Mouse (Mus musculus) bone marrow macrophage, adult 2 months (primary cell): Measurements from ENCODE around the gene Zc3h12c. TPM values are rescaled to one million over a fixed set of nuclear protein-coding genes. Genes with fewer than 3 reads are reported as not detected.

ENCODE experiments used
- H3K27ac ChIP-seq: 2 replicates; pipeline ENCODE4 v1.5.1; 2012; ENCODE audit warnings: low read depth, low read length; ENCODE audit not compliant: insufficient read depth
- H3K4me1 ChIP-seq: 2 replicates; pipeline ENCODE4 v1.6.1; 2012; ENCODE audit warnings: low read length; ENCODE audit not compliant: control insufficient read depth, insufficient read depth
- H3K4me3 ChIP-seq: 2 replicates; pipeline ENCODE4 v1.5.1; 2012; ENCODE audit warnings: mild to moderate bottlenecking, low read length, moderate library complexity; ENCODE audit not compliant: insufficient read depth
- CTCF ChIP-seq: IDR thresholded peaks from 2 replicates; pipeline ENCODE4 v1.5.1; 2012; ENCODE audit warnings: low read depth, mild to moderate bottlenecking, low read length, moderate library complexity
- POLR2A ChIP-seq: IDR thresholded peaks from 2 replicates; pipeline ENCODE4 v1.6.1; 2012; ENCODE audit warnings: mild to moderate bottlenecking, low read depth, low read length, borderline replicate concordance
- polyA plus RNA-seq: library from polyadenylated mRNA; stranded (reverse); fragments of >200 nt; gene quantifications from 2 replicates; pipeline ENCODE4 v1.2.4, GENCODE M21; 2012; ENCODE audit not compliant: missing spikeins, insufficient read depth, insufficient read length

Zc3h12c gene
- polyA plus RNA-seq, 1 experiment, result 10.8 TPM

- Histone ChIP-seq H3K4me3 (no peak overlapping the region), H3K27ac (no peak overlapping the region), H3K4me1 (peaks cover 10% of the 10 kb centered on the region)
- TF ChIP-seq CTCF, result no peak
- no peak for TF ChIP-seq POLR2A
These were observed 62.9 kb downstream of the Zc3h12c start for GRCm38 (mm10) chr9:52105423-52105822.

- TF ChIP-seq POLR2A (no peak), CTCF (no peak)
- no peak overlapping the region for H3K27ac ChIP-seq
- H3K4me3 ChIP-seq, result no peak overlapping the region
- H3K4me1 ChIP-seq, result peaks cover 10% of the 10 kb centered on the region
These were observed 64.2 kb downstream of the Zc3h12c start for GRCm38 (mm10) chr9:52104225-52104615.

GRCm38 (mm10) chr9:52103448-52104224 lies 64.7 kb downstream of the Zc3h12c start:
- Histone ChIP-seq H3K27ac (no peak overlapping the region), H3K4me3 (no peak overlapping the region), H3K4me1 (peaks cover 8% of the 10 kb centered on the region)
- TF ChIP-seq CTCF, result no peak
- no peak for TF ChIP-seq POLR2A

GRCm38 (mm10) chr9:52102060-52102844 lies 66.1 kb downstream of the Zc3h12c start:
- TF ChIP-seq POLR2A, result no peak
- no peak for TF ChIP-seq CTCF
- Histone ChIP-seq H3K4me3 (no peak overlapping the region), H3K4me1 (peaks cover 10% of the 10 kb centered on the region), H3K27ac (no peak overlapping the region)

- no peak overlapping the region for H3K4me3 ChIP-seq
- H3K4me1 ChIP-seq, result peaks cover 19% of the 10 kb centered on the region
- no peak overlapping the region for H3K27ac ChIP-seq
- no peak for TF ChIP-seq CTCF
These were observed 67.9 kb downstream of the Zc3h12c start for GRCm38 (mm10) chr9:52100426-52100825.

GRCm38 (mm10) chr9:52098600-52098999 lies 69.8 kb downstream of the Zc3h12c start:
- no peak overlapping the region for H3K4me3 ChIP-seq

GRCm38 (mm10) chr9:52097386-52097785 lies 71.0 kb downstream of the Zc3h12c start:
- Histone ChIP-seq H3K4me3 (no peak overlapping the region), H3K4me1 (peaks cover 30% of the 10 kb centered on the region), H3K27ac (no peak overlapping the region)
- no peak for TF ChIP-seq POLR2A
- no peak for TF ChIP-seq CTCF

More at GRCm38 (mm10) chr9:52098600-52098999, 69.8 kb downstream of the Zc3h12c start:
- H3K27ac ChIP-seq, result no peak overlapping the region
- H3K4me1 ChIP-seq, result peaks cover 33% of the 10 kb centered on the region
- no peak for TF ChIP-seq POLR2A
- peak; percentile 98 for TF ChIP-seq CTCF

- Histone ChIP-seq H3K27ac (no peak overlapping the region; the same call in 1 of the 2 replicates), H3K4me3 (no peak overlapping the region), H3K4me1 (peaks cover 28% of the 10 kb centered on the region)
- no peak for TF ChIP-seq CTCF
- no peak for TF ChIP-seq POLR2A
These were observed 72.7 kb downstream of the Zc3h12c start for GRCm38 (mm10) chr9:52095666-52096065.

GRCm38 (mm10) chr9:52094471-52094980 lies 73.8 kb downstream of the Zc3h12c start:
- H3K27ac ChIP-seq, result peak overlapping the region; percentile 7; the same call in 1 of the 2 replicates
- peaks cover 28% of the 10 kb centered on the region for H3K4me1 ChIP-seq
- H3K4me3 ChIP-seq, result no peak overlapping the region
- TF ChIP-seq CTCF (no peak), POLR2A (no peak)

- Histone ChIP-seq H3K4me3 (no peak overlapping the region), H3K27ac (no peak overlapping the region), H3K4me1 (peaks cover 28% of the 10 kb centered on the region)
- TF ChIP-seq POLR2A, result no peak
- no peak for TF ChIP-seq CTCF
These were observed 74.4 kb downstream of the Zc3h12c start for GRCm38 (mm10) chr9:52094016-52094415.
